Mouse (Mus musculus): Measurements from ENCODE around the gene Cdk14. TPM values are rescaled to one million over a fixed set of nuclear protein-coding genes. Genes with fewer than 3 reads are reported as not detected.

Cdk14 gene
- polyA plus RNA-seq, 1 experiment from 2014 or later, result 30.6 TPM

DNA sequence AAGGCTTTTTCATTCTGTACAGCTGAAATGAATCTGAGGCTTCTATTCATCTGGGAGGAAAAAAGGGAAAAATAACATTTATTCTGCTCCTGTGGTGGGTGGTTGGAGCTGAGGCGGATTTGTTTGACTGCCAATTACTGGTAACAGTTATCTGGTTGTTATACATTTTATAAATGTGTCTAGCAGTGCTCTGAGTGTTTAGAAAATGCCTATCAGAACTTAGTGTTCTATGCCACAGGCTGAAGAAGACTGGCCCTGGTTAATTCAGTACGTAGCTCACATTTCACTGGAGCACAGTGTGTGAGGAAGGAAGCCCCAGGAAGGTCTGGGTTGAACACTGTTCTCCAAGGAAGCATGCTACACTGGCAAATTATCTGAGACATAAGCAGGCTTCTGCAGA is 429.1 kb downstream of the Cdk14 start:
- H3K4me2 ChIP-seq (ENCODE audit: low read length), result no peak overlapping the region
- 37% methylated on average over 2 of the region's 2 CpGs for whole genome bisulfite sequencing
- no peaks in the 10 kb centered on the region for H3K9me3 ChIP-seq (ENCODE audit: control insufficient read depth, low read length)
- peaks cover 13% of the 10 kb centered on the region for H3K4me1 ChIP-seq (replicated peaks; ENCODE audit: control insufficient read depth, insufficient read depth, low read length)
- H3K4me3 ChIP-seq (replicated peaks; ENCODE audit: low read length), result no peak overlapping the region
- H3K27me3 ChIP-seq (replicated peaks; ENCODE audit: control insufficient read depth, insufficient read depth, low read length), result no peaks in the 10 kb centered on the region
- peak overlapping the region; percentile 12; the same call in 1 of the 2 replicates for H3K27ac ChIP-seq (ENCODE audit: low read length)
- no peaks in the 10 kb centered on the region for H3K36me3 ChIP-seq (ENCODE audit: control insufficient read depth, insufficient read depth)
- H3K9ac ChIP-seq (replicated peaks; ENCODE audit: low read depth, low read length), result no peak overlapping the region
- ATAC-seq, result peak; percentile 50; the same call in 1 of the 2 replicates

DNA sequence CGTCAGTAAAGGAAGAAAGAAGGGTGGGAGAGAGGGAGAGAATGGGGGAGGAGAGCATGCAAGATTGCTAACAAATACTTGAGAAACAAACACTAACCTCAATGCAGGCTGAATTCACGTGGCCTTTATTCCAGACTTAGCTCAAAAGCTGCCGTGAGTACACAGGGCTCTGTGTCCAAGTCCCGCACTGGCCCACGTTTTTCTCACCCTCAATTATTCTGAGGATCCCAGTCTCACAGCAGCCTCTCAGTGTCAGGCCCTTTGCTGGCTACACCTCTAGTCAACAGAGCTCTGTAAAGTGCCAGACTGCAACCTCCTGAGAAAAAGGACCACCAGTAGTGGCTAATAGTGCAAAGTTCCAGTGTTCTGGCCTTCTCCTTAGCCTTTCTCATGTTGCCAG is 429.9 kb downstream of the Cdk14 start:
- no peak overlapping the region for H3K9ac ChIP-seq (replicated peaks; ENCODE audit: low read depth, low read length)
- ATAC-seq, result peak; percentile 49
- no peaks in the 10 kb centered on the region for H3K27me3 ChIP-seq (replicated peaks; ENCODE audit: control insufficient read depth, insufficient read depth, low read length)

DNA sequence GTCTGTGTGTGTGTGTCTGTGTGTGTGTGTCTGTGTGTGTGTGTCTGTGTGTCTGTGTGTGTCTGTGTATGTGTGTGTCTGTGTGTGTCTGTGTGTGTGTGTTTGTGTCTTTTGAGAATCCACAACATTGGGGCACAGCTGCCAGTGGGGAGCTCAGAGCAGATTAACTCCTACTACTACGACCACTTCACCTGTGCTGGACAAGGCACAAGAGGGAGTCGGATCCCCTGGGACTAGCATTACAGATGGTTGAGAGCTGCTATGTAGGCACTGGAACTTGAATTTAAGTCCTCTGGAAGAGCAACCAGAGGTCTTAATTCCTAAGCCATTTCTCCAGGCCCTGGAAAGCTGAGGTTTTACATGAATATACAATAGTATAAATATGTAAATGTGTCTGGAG is 433.9 kb downstream of the Cdk14 start:
- H3K27ac ChIP-seq (ENCODE audit: low read length), result no peak overlapping the region
- no peak overlapping the region for H3K9ac ChIP-seq (replicated peaks; ENCODE audit: low read depth, low read length)
- no peak overlapping the region for H3K4me3 ChIP-seq (replicated peaks; ENCODE audit: low read length)
- ATAC-seq, result no peak
- peaks cover 4% of the 10 kb centered on the region for H3K4me1 ChIP-seq (replicated peaks; ENCODE audit: control insufficient read depth, insufficient read depth, low read length)
- no peaks in the 10 kb centered on the region for H3K9me3 ChIP-seq (ENCODE audit: control insufficient read depth, low read length)
- H3K27me3 ChIP-seq (replicated peaks; ENCODE audit: control insufficient read depth, insufficient read depth, low read length), result no peaks in the 10 kb centered on the region
- no peaks in the 10 kb centered on the region for H3K36me3 ChIP-seq (ENCODE audit: control insufficient read depth, insufficient read depth)
- WGBS, result 80% methylated on average over 2 of the region's 2 CpGs
- H3K4me2 ChIP-seq (ENCODE audit: low read length), result no peak overlapping the region

More for the DNA sequence above, 429.9 kb downstream of the Cdk14 start:
- Histone ChIP-seq H3K4me3 (replicated peaks; ENCODE audit: low read length) (no peak overlapping the region), H3K9me3 (ENCODE audit: control insufficient read depth, low read length) (no peaks in the 10 kb centered on the region), H3K4me2 (ENCODE audit: low read length) (no peak overlapping the region), H3K4me1 (replicated peaks; ENCODE audit: control insufficient read depth, insufficient read depth, low read length) (peaks cover 13% of the 10 kb centered on the region), H3K36me3 (ENCODE audit: control insufficient read depth, insufficient read depth) (no peaks in the 10 kb centered on the region), H3K27ac (ENCODE audit: low read length) (no peak overlapping the region; the same call in 1 of the 2 replicates)
- WGBS, result 29% methylated on average over 5 of the region's 5 CpGs

DNA sequence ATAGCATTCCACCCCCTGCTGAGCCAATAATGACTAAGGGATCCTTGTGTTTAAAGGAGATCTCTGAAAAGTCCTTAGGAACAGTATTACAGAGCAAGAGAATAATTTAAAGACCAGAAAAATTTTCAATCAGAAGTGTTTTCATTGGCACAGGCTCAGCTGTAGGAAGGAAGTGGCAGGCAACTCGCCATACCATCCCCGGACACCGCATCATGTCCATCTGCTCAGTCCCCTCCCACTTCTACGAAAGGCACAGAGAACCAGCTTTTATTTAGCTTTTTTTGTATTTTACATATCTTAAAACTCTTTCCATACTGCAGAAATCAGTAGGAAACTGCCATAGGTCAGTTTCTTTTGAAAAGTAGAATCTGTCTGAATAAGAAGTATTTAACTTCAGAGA is 440.6 kb downstream of the Cdk14 start:
- Histone ChIP-seq H3K4me1 (replicated peaks; ENCODE audit: control insufficient read depth, insufficient read depth, low read length) (no peaks in the 10 kb centered on the region), H3K27me3 (replicated peaks; ENCODE audit: control insufficient read depth, insufficient read depth, low read length) (no peaks in the 10 kb centered on the region), H3K36me3 (ENCODE audit: control insufficient read depth, insufficient read depth) (no peaks in the 10 kb centered on the region), H3K9ac (replicated peaks; ENCODE audit: low read depth, low read length) (no peak overlapping the region), H3K9me3 (ENCODE audit: control insufficient read depth, low read length) (no peaks in the 10 kb centered on the region), H3K4me2 (ENCODE audit: low read length) (no peak overlapping the region), H3K27ac (ENCODE audit: low read length) (no peak overlapping the region), H3K4me3 (replicated peaks; ENCODE audit: low read length) (no peak overlapping the region)
- 70% methylated on average over 4 of the region's 4 CpGs for WGBS
- no peak for ATAC-seq

DNA sequence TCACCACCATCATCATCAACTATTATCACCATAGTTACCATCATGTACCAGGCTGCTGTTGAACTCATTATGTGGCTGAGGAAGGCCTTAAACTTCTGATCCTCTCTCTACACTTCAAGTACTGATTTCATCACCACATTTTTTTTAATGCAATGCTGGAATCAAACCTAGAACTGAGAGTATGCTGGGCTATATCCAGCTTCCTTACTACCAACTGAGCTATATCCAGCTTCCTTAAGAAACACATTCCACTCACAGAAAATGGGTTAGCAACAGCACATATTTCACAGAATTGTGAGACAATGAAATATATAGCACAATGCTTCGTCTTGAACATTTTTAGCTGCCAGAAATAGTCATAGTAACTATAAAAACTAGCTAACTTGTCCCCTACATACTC is 446.7 kb downstream of the Cdk14 start:
- H3K27ac ChIP-seq (ENCODE audit: low read length), result no peak overlapping the region
- H3K4me3 ChIP-seq (replicated peaks; ENCODE audit: low read length), result no peak overlapping the region
- no peaks in the 10 kb centered on the region for H3K36me3 ChIP-seq (ENCODE audit: control insufficient read depth, insufficient read depth)
- ATAC-seq, result no peak
- H3K4me1 ChIP-seq (replicated peaks; ENCODE audit: control insufficient read depth, insufficient read depth, low read length), result no peaks in the 10 kb centered on the region
- WGBS, result 76% methylated on average over 1 of the region's 1 CpGs
- no peak overlapping the region for H3K9ac ChIP-seq (replicated peaks; ENCODE audit: low read depth, low read length)
- H3K4me2 ChIP-seq (ENCODE audit: low read length), result no peak overlapping the region
- H3K9me3 ChIP-seq (ENCODE audit: control insufficient read depth, low read length), result no peaks in the 10 kb centered on the region
- no peaks in the 10 kb centered on the region for H3K27me3 ChIP-seq (replicated peaks; ENCODE audit: control insufficient read depth, insufficient read depth, low read length)

DNA sequence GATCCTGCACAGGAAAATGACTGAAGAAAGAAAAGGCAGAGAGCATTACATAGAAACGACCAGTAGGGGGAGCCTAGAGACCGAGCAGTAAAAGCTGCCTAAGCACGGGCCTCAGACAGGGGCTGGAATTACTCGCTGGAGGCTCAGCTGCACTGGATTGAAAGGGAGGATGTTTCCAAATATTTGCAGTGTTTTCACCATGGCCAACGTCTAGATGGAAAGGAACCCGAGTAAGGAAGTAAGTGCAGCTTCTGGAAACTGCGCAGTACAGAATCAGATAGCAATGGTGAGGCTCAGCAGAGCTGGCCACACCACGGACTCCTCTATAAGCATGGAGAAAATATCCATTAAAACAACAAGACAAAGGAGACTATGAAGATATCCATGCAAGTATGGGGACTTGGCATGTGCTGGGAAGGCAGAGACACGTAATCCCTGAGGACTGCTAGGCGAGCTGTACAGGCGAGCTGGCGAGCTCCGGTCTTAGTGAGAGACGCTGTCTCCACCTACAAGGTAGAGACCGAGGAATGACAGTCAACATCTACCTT is 458.0 kb downstream of the Cdk14 start:
- WGBS, result 50% methylated on average over 15 of the region's 15 CpGs

DNA sequence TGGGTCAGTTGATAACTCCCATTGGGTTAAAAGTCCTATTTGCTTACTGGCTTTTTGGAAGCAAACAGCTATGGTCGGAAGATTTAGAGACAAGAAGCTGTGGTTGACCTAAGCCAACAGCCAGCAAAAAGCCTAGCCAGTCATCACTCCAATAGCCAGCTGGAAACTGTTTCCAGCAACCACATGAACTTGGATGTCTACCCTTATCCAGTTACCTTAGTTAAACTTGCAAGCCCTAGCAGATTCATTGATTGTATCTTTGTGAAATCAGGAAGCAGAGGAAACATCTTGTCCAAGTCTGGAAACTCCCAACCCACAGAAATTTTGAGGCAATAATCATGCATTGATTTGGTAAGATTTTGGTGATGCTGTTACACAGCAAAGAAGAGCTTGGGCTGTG is 458.5 kb downstream of the Cdk14 start:
- Histone ChIP-seq H3K9ac (replicated peaks; ENCODE audit: low read depth, low read length) (no peak overlapping the region), H3K4me1 (replicated peaks; ENCODE audit: control insufficient read depth, insufficient read depth, low read length) (peaks cover 8% of the 10 kb centered on the region), H3K4me2 (ENCODE audit: low read length) (no peak overlapping the region), H3K36me3 (ENCODE audit: control insufficient read depth, insufficient read depth) (no peaks in the 10 kb centered on the region), H3K9me3 (ENCODE audit: control insufficient read depth, low read length) (no peaks in the 10 kb centered on the region), H3K27ac (ENCODE audit: low read length) (no peak overlapping the region), H3K4me3 (replicated peaks; ENCODE audit: low read length) (no peak overlapping the region), H3K27me3 (replicated peaks; ENCODE audit: control insufficient read depth, insufficient read depth, low read length) (no peaks in the 10 kb centered on the region)
- 95% methylated on average over 1 of the region's 1 CpGs for WGBS
- 0 out of 2 replicates have a peak, but pooled peaks have one; percentile 2 for ATAC-seq

More for the DNA sequence above, 458.0 kb downstream of the Cdk14 start:
- H3K4me2 ChIP-seq (ENCODE audit: low read length), result no peak overlapping the region
- no peaks in the 10 kb centered on the region for H3K27me3 ChIP-seq (replicated peaks; ENCODE audit: control insufficient read depth, insufficient read depth, low read length)
- H3K9ac ChIP-seq (replicated peaks; ENCODE audit: low read depth, low read length), result no peak overlapping the region
- peak; percentile 93 for ATAC-seq
- peak overlapping the region; percentile 48 for H3K27ac ChIP-seq (ENCODE audit: low read length)
- no peaks in the 10 kb centered on the region for H3K9me3 ChIP-seq (ENCODE audit: control insufficient read depth, low read length)
- H3K36me3 ChIP-seq (ENCODE audit: control insufficient read depth, insufficient read depth), result no peaks in the 10 kb centered on the region
- H3K4me1 ChIP-seq (replicated peaks; ENCODE audit: control insufficient read depth, insufficient read depth, low read length), result peaks cover 8% of the 10 kb centered on the region
- no peak overlapping the region for H3K4me3 ChIP-seq (replicated peaks; ENCODE audit: low read length)

DNA sequence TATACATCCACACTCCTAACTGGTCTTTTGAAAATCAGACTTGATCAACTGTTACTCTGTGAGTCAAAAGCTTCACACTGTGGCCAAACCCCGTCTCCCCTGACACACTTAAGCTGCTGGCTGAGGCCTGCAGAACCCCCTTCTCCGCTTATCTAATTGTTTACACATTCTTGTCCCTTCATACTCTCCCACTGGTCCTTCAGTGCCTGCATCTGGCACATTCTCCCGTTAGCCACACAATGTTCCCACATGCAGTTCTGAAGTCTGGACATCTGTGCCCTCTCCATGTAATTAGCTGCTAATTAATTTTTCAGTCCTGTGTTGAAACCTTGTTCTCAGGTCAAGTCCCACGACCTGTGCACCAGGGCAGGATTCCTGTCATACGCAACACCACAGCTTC is 460.7 kb downstream of the Cdk14 start:
- no peak overlapping the region for H3K27ac ChIP-seq (ENCODE audit: low read length)
- no peaks in the 10 kb centered on the region for H3K27me3 ChIP-seq (replicated peaks; ENCODE audit: control insufficient read depth, insufficient read depth, low read length)
- WGBS, result 22% methylated on average over 5 of the region's 5 CpGs
- no peak for ATAC-seq
- no peak overlapping the region for H3K4me2 ChIP-seq (ENCODE audit: low read length)
- no peaks in the 10 kb centered on the region for H3K36me3 ChIP-seq (ENCODE audit: control insufficient read depth, insufficient read depth)
- H3K4me1 ChIP-seq (replicated peaks; ENCODE audit: control insufficient read depth, insufficient read depth, low read length), result peaks cover 8% of the 10 kb centered on the region
- H3K4me3 ChIP-seq (replicated peaks; ENCODE audit: low read length), result no peak overlapping the region
- no peak overlapping the region for H3K9ac ChIP-seq (replicated peaks; ENCODE audit: low read depth, low read length)
- H3K9me3 ChIP-seq (ENCODE audit: control insufficient read depth, low read length), result no peaks in the 10 kb centered on the region

DNA sequence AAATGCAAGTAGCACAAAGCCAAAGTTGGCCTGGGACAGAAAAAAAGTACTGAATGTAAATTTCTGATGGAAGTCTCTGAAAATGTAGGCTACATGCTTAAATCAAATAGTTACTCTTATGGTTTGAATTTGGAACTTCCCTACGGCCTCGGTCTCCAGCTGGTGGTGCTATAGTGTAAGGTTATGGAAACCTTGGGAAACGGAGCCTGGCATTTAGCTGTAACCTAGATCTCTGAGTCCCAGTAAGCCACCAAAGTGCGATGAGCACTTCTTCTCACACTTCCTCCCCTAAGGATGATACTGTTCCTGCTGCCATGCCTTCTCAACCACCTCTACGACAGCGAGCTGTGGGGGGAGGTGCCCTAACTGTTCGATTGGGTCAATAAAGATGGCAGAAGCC is 464.1 kb downstream of the Cdk14 start:
- Histone ChIP-seq H3K4me1 (replicated peaks; ENCODE audit: control insufficient read depth, insufficient read depth, low read length) (peaks cover 4% of the 10 kb centered on the region; the same call in 1 of the 2 replicates), H3K4me3 (replicated peaks; ENCODE audit: low read length) (no peak overlapping the region), H3K27ac (ENCODE audit: low read length) (no peak overlapping the region), H3K9me3 (ENCODE audit: control insufficient read depth, low read length) (no peaks in the 10 kb centered on the region), H3K4me2 (ENCODE audit: low read length) (no peak overlapping the region), H3K9ac (replicated peaks; ENCODE audit: low read depth, low read length) (no peak overlapping the region), H3K27me3 (replicated peaks; ENCODE audit: control insufficient read depth, insufficient read depth, low read length) (no peaks in the 10 kb centered on the region), H3K36me3 (ENCODE audit: control insufficient read depth, insufficient read depth) (no peaks in the 10 kb centered on the region)
- ATAC-seq, result no peak
- WGBS, result 87% methylated on average over 7 of the region's 7 CpGs

DNA sequence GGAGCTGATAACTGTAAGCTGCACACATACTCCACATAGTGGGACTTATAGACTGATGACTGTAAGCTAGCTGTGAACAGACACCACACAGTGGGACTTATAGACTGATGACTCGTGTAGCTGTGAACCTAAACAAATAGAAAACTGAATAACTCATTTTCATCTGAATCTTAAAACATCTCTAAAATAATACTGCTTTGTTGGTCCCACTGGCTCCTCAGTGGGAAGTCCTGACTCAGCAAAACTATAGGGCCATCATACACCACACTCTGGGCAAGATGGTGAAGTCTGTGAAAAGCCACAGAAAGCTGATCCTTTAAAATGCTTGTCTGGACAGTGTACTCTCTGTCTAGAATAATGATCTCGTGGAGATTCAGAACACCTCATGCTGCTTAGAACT is 464.7 kb downstream of the Cdk14 start:
- no peaks in the 10 kb centered on the region for H3K9me3 ChIP-seq (ENCODE audit: control insufficient read depth, low read length)
- no peak overlapping the region for H3K4me2 ChIP-seq (ENCODE audit: low read length)
- H3K9ac ChIP-seq (replicated peaks; ENCODE audit: low read depth, low read length), result no peak overlapping the region
- no peak overlapping the region for H3K27ac ChIP-seq (ENCODE audit: low read length)
- H3K27me3 ChIP-seq (replicated peaks; ENCODE audit: control insufficient read depth, insufficient read depth, low read length), result no peaks in the 10 kb centered on the region
- ATAC-seq, result no peak
- no peak overlapping the region for H3K4me3 ChIP-seq (replicated peaks; ENCODE audit: low read length)
- H3K36me3 ChIP-seq (ENCODE audit: control insufficient read depth, insufficient read depth), result no peaks in the 10 kb centered on the region
- H3K4me1 ChIP-seq (replicated peaks; ENCODE audit: control insufficient read depth, insufficient read depth, low read length), result peaks cover 4% of the 10 kb centered on the region; the same call in 1 of the 2 replicates
- 81% methylated on average over 2 of the region's 2 CpGs for WGBS
